8 mouse cellular contexts compared by ENCODE assay signal in the genomic region with DNA sequence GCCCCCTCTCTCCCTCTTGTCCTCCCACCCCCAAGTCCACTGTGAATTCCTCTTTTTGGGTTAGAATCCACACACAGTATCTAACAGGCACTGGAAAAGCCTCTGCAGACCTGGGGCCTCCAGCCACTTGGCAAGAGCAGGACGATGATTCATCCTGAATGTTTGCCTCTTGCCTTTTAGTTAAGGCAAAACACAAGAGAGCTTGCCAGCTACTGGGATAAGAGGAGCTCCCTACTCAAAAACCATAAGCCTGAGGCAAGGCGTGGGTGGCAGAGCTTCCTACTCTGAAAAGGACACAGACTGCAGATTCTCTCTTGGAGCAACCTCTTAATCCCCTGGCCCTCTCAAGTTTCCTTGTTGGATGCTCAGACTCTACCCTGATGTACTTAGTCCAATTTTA.
DNase-seq lines count a peak whose midpoint lies in the region; ATAC-seq lines count a peak whose summit lies in the region.

No protein-coding gene starts in this region.

- DNase-seq in neural tube, embryonic 10.5 days (ENCODE audit: extremely low spot score, low spot score) = no peak
- DNase-seq in cerebellum, adult 8-10 months = peak; percentile 67
- peak; percentile 51 to 74 for DNase-seq in lung, postnatal 4 days
- DNase-seq in kidney, adult 9 months = no peak
- DNase-seq in retina, postnatal 1 day = no peak

- H3K36me3 ChIP-seq in neural tube, embryonic 15.5 days = no peaks in the 10 kb centered on the region
- no peaks in the 10 kb centered on the region for H3K36me3 ChIP-seq in heart, embryonic 14.5 days (ENCODE audit: control insufficient read depth, insufficient read depth, low read length)
- H3K36me3 ChIP-seq in forebrain, embryonic 15.5 days = no peaks in the 10 kb centered on the region

- no peaks in the 10 kb centered on the region for H3K27me3 ChIP-seq in neural tube, embryonic 15.5 days (replicated peaks)
- no peaks in the 10 kb centered on the region for H3K27me3 ChIP-seq in heart, embryonic 14.5 days (ENCODE audit: control insufficient read depth, insufficient read depth, low read length)
- H3K27me3 ChIP-seq in forebrain, embryonic 15.5 days = no peaks in the 10 kb centered on the region; the same call in 1 of the 2 replicates

- WGBS in neural tube, embryonic 15.5 days = 75% methylated on average over 2 of the region's 2 CpGs
- WGBS in heart, embryonic 14.5 days = 5% methylated on average over 2 of the region's 2 CpGs
- 31% methylated on average over 2 of the region's 2 CpGs for WGBS in forebrain, embryonic 15.5 days

- H3K9ac ChIP-seq in neural tube, embryonic 15.5 days (replicated peaks) = no peak overlapping the region
- no peak overlapping the region; the same call in 1 of the 2 replicates for H3K9ac ChIP-seq in heart, embryonic 14.5 days (ENCODE audit: low read length)
- no peak overlapping the region for H3K9ac ChIP-seq in forebrain, embryonic 15.5 days (replicated peaks)

- no peaks in the 10 kb centered on the region for H3K9me3 ChIP-seq in neural tube, embryonic 15.5 days (replicated peaks)
- no peaks in the 10 kb centered on the region for H3K9me3 ChIP-seq in heart, embryonic 14.5 days (ENCODE audit: control insufficient read depth, low read length)
- no peaks in the 10 kb centered on the region for H3K9me3 ChIP-seq in forebrain, embryonic 15.5 days

- H3K4me2 ChIP-seq in neural tube, embryonic 15.5 days = no peak overlapping the region
- H3K4me2 ChIP-seq in heart, embryonic 14.5 days (ENCODE audit: low read length) = no peak overlapping the region
- H3K4me2 ChIP-seq in forebrain, embryonic 15.5 days (replicated peaks) = no peak overlapping the region

- 0 out of 2 replicates have a peak overlapping the region, but pooled peaks have one; percentile 37 for H3K27ac ChIP-seq in neural tube, embryonic 15.5 days (replicated peaks)
- peak overlapping the region; percentile 82 to 85 for H3K27ac ChIP-seq in heart, embryonic 14.5 days (replicated peaks in 1 of 2; ENCODE audit: control insufficient read depth in 1 of 2, insufficient read depth in 1 of 2, low read depth in 2 of 2, low read length in 2 of 2)
- H3K27ac ChIP-seq in forebrain, embryonic 15.5 days (replicated peaks) = no peak overlapping the region

- ATAC-seq in neural tube, embryonic 15.5 days (ENCODE audit: low FRiP score) = no peak; the same call in 1 of the 2 replicates
- peak; percentile 20; the same call in 1 of the 2 replicates for ATAC-seq in heart, embryonic 14.5 days (ENCODE audit: insufficient number of reproducible peaks, insufficient read depth, low FRiP score, low read depth)
- no peak for ATAC-seq in forebrain, embryonic 15.5 days (replicated peaks)

- H3K4me1 ChIP-seq in neural tube, embryonic 15.5 days = no peaks in the 10 kb centered on the region
- peaks cover 49 to 53% of the 10 kb centered on the region in 2 experiments for H3K4me1 ChIP-seq in heart, embryonic 14.5 days (ENCODE audit: control insufficient read depth in 2 of 2, insufficient read depth in 2 of 2, low read length in 2 of 2)
- no peaks in the 10 kb centered on the region for H3K4me1 ChIP-seq in forebrain, embryonic 15.5 days

- H3K4me3 ChIP-seq in neural tube, embryonic 15.5 days (replicated peaks) = no peak overlapping the region
- H3K4me3 ChIP-seq in heart, embryonic 14.5 days (ENCODE audit: control insufficient read depth in 1 of 2, insufficient read depth in 1 of 2, low read depth in 1 of 2, low read length in 2 of 2) = no peak overlapping the region
- no peak overlapping the region for H3K4me3 ChIP-seq in forebrain, embryonic 15.5 days

Comparison
In these comparisons a context has a peak if more than half of its experiments do, and no peak if none do; other contexts are left out.
1. DNase-seq: peak in cerebellum, adult 8-10 months (single experiment) and lung, postnatal 4 days (2 of 2); none in neural tube, embryonic 10.5 days (single experiment), kidney, adult 9 months (single experiment) and retina, postnatal 1 day (single experiment).